Mouse (Mus musculus): ENCODE measurements around the gene Inf2. TPM values are rescaled to one million over a fixed set of nuclear protein-coding genes. Genes with fewer than 3 reads are reported as not detected.
A peak's percentile ranks its signal among the peaks of the same experiment; 100 is the strongest.

Gene Inf2
- total and polyA plus RNA-seq, 3 experiments, result 26.1 to 122 (median 55.7) TPM

GRCm38 (mm10) chr12:112575274-112575986, 13.2 kb upstream of the Inf2 start:
- no peaks in the 10 kb centered on the region for H3K27me3 ChIP-seq (ENCODE audit: control insufficient read depth in 1 of 2, insufficient read depth in 2 of 2, low read length in 2 of 2)
- H3K27ac ChIP-seq (ENCODE audit: control insufficient read depth, low read depth, low read length), result no peak overlapping the region
- no peaks in the 10 kb centered on the region for H3K9me3 ChIP-seq (replicated peaks; ENCODE audit: insufficient read depth, low read length)
- no peak for TF ChIP-seq MEF2A (IDR thresholded peaks at IDR 0.05; ENCODE audit: extremely low read depth, insufficient replicate concordance, low read depth, low read length, poor library complexity, severe bottlenecking)
- TF ChIP-seq MYC (IDR thresholded peaks at IDR 0.05; ENCODE audit: low read depth, low read length), result peak; percentile 61; the same call in 1 of the 2 replicates
- TF ChIP-seq USF2 (IDR thresholded peaks at IDR 0.05; ENCODE audit: borderline replicate concordance in 1 of 2, insufficient read depth in 1 of 2, low read depth in 1 of 2, low read length in 2 of 2), result no peak
- no peak for TF ChIP-seq MAX (IDR thresholded peaks at IDR 0.05; ENCODE audit: low read length)
- TF ChIP-seq POLR2A (IDR thresholded peaks at IDR 0.05; ENCODE audit: control insufficient read depth in 1 of 2, insufficient read depth in 1 of 2, low read depth in 1 of 2, low read length in 2 of 2, poor library complexity in 1 of 2), result no peak
- TF ChIP-seq MXI1 (IDR thresholded peaks at IDR 0.05; ENCODE audit: low read depth, low read length), result 0 out of 2 replicates have a peak, but pooled peaks have one; percentile 1
- TF ChIP-seq MAFK (IDR thresholded peaks at IDR 0.05; ENCODE audit: borderline replicate concordance, low read depth, low read length), result 0 out of 2 replicates have a peak, but pooled peaks have one; percentile 8
- no peak for TF ChIP-seq ZNF384 (IDR thresholded peaks at IDR 0.05; ENCODE audit: low read depth, low read length)
- peak; percentile 33; the same call in 1 of the 2 replicates for TF ChIP-seq RCOR1 (IDR thresholded peaks at IDR 0.05; ENCODE audit: low read depth, low read length)
- 0 out of 2 replicates have a peak, but pooled peaks have one; percentile 42 for TF ChIP-seq HCFC1 (IDR thresholded peaks at IDR 0.05; ENCODE audit: low read depth, low read length)
- TF ChIP-seq POLR2AphosphoS5 (IDR thresholded peaks at IDR 0.05; ENCODE audit: borderline replicate concordance, low read depth, low read length), result no peak
- TF ChIP-seq EP300 (IDR thresholded peaks at IDR 0.05; ENCODE audit: low read depth in 1 of 2, low read length in 2 of 2), result no peak; a peak in 1 of 4 replicates
- no peak for TF ChIP-seq UBTF (IDR thresholded peaks at IDR 0.05; ENCODE audit: borderline replicate concordance, insufficient read depth, low read depth, low read length)
- TF ChIP-seq ZKSCAN1 (IDR thresholded peaks at IDR 0.05; ENCODE audit: low read depth, low read length), result peak; percentile 39; the same call in 1 of the 2 replicates
- TF ChIP-seq BHLHE40 (IDR thresholded peaks at IDR 0.05; ENCODE audit: borderline replicate concordance, low read depth, low read length), result no peak
- peak; percentile 1; the same call in 1 of the 2 replicates for TF ChIP-seq ZC3H11A (IDR thresholded peaks at IDR 0.05; ENCODE audit: low read depth, low read length)
- TF ChIP-seq NELFE (IDR thresholded peaks at IDR 0.05; ENCODE audit: low read depth, low read length), result 0 out of 2 replicates have a peak, but pooled peaks have one; percentile 27
- no peak for TF ChIP-seq CTCF (IDR thresholded peaks at IDR 0.05 in 2 of 3, conservative IDR thresholded peaks at IDR 0.05 in 1 of 3; ENCODE audit: control insufficient read depth in 1 of 3, insufficient read depth in 1 of 3, low read depth in 2 of 3, low read length in 3 of 3, poor library complexity in 1 of 3, severe bottlenecking in 1 of 3)
- peak; percentile 41; the same call in 1 of the 2 replicates for TF ChIP-seq SIN3A (IDR thresholded peaks at IDR 0.05; ENCODE audit: low read length)
- TF ChIP-seq CHD1 (IDR thresholded peaks at IDR 0.05; ENCODE audit: low read depth, low read length), result no peak
- TF ChIP-seq TCF12 (IDR thresholded peaks at IDR 0.05; ENCODE audit: low read depth, low read length), result no peak; the same call in 1 of the 2 replicates
- TF ChIP-seq MAZ (IDR thresholded peaks at IDR 0.05; ENCODE audit: low read depth, low read length), result peak; percentile 91
- TF ChIP-seq TBP (IDR thresholded peaks at IDR 0.05; ENCODE audit: low read depth, low read length), result 0 out of 2 replicates have a peak, but pooled peaks have one; percentile 12
- peak; percentile 31; the same call in 1 of the 2 replicates for TF ChIP-seq ELF1 (IDR thresholded peaks at IDR 0.05; ENCODE audit: low read depth, low read length)
- H3K79me2 ChIP-seq (ENCODE audit: control insufficient read depth, insufficient read depth, low read length, poor library complexity), result no peaks in the 10 kb centered on the region
- DNase-seq (ENCODE audit: low read depth, low spot score), result peak; percentile 62
- H3K9ac ChIP-seq (ENCODE audit: control insufficient read depth, low read depth, low read length, poor library complexity, severe bottlenecking), result no peak overlapping the region; the same call in 1 of the 2 replicates
- H3K4me3 ChIP-seq (ENCODE audit: control insufficient read depth in 1 of 2, insufficient read depth in 1 of 2, low read depth in 2 of 2, low read length in 2 of 2), result no peak overlapping the region
- peaks cover 9 to 19% of the 10 kb centered on the region in 2 experiments; a peak in 3 of 4 replicates for H3K4me1 ChIP-seq (ENCODE audit: control insufficient read depth in 1 of 2, insufficient read depth in 2 of 2, low read length in 2 of 2)
- H3K36me3 ChIP-seq (ENCODE audit: control insufficient read depth in 1 of 2, insufficient read depth in 2 of 2, low read length in 2 of 2), result peaks cover 0 to 7% of the 10 kb centered on the region in 2 experiments; a peak in 2 of 4 replicates

All from MEL (cell line).